Mouse (Mus musculus) cerebellum, postnatal 14 days (tissue): ENCODE data around the gene Prom1.

Experiments
- DNase-seq, 2 experiments: peaks; one replicate each; pipeline ENCODE4 v3.0.0; 2021; ENCODE audit warnings: mixed read lengths in 2 of 2

Prom1 gene

DNA sequence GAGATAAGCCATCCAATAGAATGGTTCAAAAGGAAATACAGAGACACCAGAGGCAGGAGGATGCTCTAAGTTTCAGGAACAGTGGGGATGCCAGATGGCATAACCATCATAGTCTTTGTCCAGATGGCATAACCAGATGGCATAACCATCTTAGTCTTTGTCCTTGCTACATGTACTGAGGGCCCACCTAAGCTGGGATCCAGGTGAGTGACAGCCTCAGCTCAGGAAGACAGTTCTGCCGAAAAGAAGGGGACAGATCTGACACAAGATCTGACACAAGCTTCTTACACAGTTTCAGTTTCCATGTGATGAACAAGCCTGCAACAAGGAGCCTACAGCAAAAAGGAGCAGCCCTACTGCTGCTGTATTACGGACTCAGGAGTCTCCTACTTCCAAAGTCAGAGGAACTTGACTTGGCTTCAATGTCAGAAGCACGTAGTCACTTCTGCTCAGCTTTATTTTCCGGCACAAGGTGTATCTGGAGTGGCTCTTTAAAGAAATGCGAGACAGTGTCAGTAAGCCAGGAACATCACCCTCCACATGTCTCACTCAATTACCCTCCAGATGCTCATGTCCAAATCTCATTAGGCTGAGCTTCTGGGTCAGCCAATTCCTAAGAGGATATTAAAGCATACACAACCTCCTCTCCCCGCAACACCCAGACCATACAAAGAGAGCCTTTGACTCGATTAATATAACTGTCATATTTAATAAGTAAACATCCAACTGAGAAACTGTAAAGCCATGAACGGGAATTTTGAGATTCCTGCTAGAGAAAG, 21.4 kb downstream of the Prom1 start:
- DNase-seq, result no peak

DNA sequence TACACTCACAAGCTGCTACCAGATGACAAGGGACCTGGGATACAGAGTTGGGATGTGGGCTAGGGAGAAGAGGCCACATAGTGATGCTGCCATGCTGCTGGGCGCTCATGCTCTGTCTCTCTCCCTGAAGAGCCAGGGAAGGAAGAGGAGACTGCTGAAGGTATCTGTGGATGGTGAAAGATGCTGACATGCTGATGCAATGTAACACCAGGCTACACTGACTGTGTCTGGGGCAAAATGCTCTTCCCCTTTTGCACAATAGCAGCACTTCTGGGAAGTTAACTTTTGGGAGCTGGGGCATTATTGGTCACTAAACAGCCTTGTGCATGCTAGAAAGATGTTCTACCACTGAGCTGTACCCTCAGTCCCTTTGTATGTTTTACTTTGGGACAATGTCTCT, 26.4 kb downstream of the Prom1 start:
- DNase-seq, result no peak

- no peak for DNase-seq
Measured at GRCm38 (mm10) chr5:44073634-44074033, 28.2 kb downstream of the Prom1 start.

DNA sequence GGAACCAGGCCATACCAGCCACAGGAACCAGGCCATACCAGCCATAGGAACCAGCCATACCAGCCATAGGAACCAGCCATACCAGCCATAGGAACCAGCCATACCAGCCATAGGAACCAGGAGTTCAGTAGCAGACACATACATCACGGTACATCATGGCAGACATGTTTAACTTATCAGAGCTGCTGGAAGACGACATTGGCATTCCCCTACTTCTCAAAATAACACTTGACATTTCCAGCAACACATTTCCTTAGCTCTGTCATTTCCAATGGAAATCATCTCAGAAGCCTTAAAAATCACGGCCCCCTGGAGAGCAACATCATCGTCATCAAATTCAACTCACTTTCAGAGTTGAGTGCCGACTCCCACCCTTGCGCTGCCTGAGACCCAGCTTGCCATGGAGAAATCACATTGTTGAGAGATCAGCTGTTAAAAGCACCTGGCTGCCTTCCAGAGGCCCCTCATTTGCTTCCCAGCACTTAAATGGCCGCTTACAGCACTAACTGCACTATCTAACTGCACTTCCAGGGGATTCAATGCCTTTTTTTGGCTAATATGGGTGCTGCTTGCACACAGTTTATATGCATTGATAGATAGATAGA, 31.2 kb downstream of the Prom1 start:
- DNase-seq, result no peak

DNA sequence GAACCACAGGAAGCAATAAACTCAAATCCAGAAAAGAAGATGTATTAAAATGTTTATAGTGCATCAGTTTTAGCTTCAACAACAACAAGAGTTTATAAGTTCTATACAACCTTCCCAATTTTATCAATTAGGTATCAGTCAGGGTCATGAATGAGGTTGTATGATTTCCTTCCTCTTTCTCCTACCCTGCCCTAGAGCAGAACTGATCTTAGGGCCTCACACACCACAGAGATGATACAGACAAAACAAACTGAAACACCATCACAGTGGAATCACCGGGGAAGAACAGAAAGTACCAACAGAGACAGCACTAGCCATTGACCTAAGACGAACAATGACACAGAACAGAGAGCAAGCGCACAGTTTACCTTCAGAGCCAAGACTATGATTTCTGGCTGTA, 43.6 kb downstream of the Prom1 start:
- no peak for DNase-seq

GRCm38 (mm10) chr5:44050213-44050612, 51.6 kb downstream of the Prom1 start:
- DNase-seq, result no peak

DNA sequence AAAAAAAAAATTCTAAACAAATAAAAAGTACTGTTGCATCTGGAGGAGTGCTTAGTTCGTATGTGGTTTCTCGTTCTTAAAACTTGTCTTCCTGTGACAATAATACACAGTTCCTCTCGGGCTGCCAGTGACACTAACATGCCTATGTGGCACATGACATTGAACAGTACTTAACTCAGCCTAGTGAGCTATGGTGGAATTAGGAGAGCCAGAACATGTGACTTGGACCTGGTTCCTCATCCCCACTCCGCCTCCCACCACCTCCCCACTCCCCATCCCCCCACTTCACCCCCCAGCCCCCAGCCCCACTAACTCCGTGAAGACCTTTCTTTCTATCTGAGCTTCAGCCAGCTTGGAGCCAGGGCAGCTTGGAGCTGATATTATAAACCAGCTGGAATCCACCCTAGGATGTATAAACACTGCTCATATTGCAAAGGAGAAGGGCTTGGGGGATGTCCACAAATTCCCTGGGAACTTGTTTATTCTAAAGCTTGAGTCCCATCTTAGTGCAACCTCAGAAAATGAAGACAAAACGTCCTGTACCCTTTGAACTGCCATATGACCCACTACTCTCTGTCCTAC, 52.3 kb downstream of the Prom1 start:
- DNase-seq, result no peak

GRCm38 (mm10) chr5:44048568-44049363, 53.1 kb downstream of the Prom1 start:
- peak; percentile 36 to 64 for DNase-seq

- no peak for DNase-seq
Measured at GRCm38 (mm10) chr5:44041725-44042124, 60.1 kb downstream of the Prom1 start.

GRCm38 (mm10) chr5:44041056-44041455, 60.8 kb downstream of the Prom1 start:
- DNase-seq, result no peak

DNA sequence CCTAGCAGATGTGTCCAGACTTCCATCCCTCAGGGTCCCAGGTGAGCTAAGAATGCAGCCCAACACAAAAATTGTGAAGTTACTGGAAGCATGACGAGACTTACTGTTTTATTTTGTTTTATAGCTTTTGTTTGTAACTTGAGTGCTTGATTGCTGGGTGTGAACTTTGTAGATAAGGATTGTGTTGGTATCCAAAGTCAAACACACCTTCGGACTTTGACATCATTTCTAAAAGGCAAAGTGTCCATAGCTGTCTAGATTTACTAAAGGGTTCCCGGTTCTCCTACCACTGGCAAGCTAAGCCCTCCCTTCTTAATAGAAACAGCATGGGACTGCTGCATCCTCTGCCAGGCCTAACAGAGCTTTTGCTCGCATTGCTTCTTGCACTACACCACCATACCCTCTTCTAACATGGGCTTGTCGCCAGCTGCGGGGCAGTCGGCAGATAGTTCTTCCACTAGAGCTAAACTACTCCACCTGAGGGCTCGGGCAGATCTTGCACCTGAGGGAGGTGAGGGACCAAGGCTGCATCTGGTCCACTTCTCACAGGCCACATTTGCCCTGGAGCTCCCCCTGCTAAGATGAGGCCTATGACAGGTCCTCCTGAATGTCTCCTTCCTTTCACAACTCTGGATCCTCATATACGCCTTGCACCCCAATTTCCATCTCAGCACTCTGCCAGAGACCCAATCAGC, 103.4 kb downstream of the Prom1 start:
- no peak for DNase-seq

DNA sequence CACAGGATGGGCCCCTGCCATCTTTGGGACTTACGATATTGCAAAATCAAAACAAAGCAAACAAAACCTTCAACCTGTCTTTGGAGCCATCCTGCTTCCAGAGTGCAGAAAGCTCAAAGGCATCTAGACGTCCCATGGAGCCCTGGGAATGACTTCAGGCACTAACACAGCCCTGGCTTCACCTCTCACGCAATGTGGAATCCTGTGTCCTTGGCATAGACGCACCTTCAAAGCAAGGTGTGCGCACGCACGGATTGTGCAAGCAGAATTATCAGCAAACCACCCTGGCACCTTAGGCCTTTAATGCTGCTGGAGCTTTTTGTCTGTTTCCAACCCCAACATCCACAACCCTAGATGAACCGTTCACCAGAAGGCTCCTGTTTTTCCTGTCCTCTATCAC, 104.2 kb downstream of the Prom1 start:
- no peak for DNase-seq

DNA sequence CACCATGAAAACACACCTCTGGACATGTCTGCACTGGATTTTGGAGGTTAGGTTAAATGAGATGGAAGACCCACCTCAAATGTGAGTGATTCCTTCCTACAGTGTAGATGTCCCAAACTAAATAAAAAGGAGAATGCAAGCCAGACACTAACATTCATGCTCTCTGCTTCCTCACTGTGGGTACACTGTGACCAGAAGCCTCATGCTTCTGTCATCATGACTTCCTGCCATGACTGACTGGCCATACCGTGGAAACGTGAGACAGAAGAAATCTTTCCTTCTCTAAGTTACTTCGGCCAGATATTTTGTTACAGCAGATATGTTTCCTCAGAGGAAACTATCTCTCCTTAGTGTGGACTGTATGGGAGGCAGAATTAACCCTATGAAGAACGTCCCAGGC, 105.7 kb downstream of the Prom1 start:
- DNase-seq, result no peak

DNA sequence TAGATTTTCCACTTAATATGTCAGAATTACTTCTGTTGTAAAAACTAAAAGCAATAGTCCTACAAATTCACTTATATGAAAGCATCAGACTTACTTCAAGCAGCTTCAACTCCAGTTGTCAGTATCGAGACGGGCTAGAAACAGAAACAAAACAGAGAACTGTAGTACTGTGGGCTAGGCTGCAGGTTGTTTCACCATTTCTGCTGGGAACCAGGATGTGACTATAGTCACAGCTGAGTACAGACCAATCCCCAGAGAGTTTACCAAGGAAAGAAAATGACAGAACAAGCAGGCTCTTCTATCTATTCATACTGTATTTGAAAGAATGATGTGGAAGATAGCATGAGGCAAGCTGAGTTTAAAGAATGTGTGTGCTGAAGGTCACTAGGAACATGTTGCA, 106.9 kb downstream of the Prom1 start:
- no peak for DNase-seq

GRCm38 (mm10) chr5:43990316-43990715, 111.5 kb downstream of the Prom1 start:
- peak; percentile 53 to 71 for DNase-seq

DNA sequence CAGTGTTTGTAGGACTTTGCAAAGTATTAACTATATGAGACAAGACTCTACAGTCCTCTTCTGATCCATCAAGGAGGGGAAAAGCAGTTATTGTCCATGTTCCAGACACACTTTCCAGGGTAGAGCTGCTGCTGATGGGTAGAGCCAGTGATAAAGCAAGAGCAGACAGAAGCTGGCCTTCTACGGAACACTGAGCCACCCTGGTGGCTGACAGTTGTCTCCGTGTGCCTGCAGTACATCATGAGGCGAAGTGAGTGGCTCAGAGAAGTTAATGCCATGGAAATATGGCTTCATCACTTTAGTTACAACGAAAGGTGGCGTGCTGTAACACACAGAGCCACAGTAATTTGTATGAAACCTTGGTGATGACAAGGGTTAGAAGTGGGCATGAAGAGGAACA, 112.8 kb downstream of the Prom1 start:
- no peak for DNase-seq

DNA sequence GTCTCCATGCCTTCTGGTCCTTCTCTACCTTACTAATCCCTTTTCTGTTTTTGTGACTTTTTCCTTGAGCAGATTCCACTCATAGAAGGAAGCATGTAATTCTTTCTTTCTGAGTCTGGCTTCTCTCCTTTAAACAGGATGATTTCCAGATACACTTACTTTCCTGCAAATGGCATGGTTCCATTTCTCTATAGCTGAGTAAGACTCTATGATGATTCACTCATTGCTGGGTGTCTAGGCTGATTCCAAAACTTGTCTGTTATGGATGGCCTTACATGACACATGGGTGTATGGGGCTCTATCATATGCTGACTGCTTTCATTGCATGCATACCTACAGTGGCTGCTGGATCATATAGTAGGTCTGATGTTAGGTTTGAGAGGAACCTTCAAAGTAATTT, 115.6 kb downstream of the Prom1 start:
- DNase-seq, result no peak

DNA sequence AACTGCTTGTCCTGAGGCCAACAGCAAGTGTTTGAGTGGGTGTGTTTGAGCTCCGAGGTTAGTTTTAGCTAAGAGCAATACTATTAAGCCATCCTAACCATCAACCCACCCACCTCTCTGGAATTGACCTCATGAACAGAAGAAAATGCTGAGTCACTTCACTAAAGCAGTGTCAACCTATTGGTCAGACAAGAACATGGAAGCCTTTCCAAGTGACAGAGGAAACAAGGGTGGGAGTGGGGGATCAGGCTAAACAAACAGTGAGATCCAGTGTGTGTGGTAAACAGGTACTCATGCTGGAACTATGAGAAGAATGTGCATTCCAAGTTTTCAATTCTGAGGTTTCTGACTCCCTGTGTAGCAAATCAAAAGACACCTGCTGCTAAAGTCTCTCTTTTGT, 118.9 kb downstream of the Prom1 start:
- no peak for DNase-seq

- DNase-seq, result no peak
Measured at GRCm38 (mm10) chr5:43981620-43982019, 120.2 kb downstream of the Prom1 start, which contains the start of gene Fgfbp1. Gene Fgfbp1, minus strand, starts transcription at chr5:43981779.

- DNase-seq, result no peak
Measured at GRCm38 (mm10) chr5:43980397-43980796, 121.4 kb downstream of the Prom1 start.

DNA sequence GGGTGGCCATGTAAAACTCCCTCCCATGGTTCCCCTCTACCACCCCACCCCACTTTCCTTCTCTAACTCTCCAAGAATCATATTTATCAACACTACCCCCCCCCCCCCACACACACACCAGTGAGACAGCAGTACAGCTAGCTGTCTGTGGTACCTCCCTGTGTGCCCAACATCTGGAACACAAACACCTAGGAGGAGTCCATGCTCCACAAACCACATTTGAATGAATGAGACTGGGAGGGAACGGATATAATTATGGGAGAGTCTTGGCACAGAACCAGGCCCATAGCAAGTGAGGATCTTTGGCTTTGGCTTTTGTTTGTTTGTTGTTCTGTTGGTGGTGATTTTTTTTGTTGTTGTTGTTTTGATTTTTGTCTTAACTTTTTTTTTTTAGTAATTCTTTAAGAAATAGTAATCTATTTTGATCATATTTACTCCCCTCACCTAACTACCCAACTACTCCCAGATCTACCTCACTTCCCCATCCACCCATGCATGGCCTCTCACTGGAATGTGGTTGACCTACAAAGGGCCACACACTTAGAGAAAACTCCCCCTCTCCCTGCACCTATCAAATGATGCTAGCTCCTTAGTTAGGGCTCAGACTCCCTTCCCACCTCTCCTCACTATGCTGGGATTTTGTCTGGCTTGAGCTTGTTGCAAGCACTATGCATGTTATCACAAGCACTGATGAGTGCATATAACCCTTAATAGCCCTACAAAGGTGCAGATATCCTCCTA, 124.8 kb downstream of the Prom1 start:
- no peak for DNase-seq

DNA sequence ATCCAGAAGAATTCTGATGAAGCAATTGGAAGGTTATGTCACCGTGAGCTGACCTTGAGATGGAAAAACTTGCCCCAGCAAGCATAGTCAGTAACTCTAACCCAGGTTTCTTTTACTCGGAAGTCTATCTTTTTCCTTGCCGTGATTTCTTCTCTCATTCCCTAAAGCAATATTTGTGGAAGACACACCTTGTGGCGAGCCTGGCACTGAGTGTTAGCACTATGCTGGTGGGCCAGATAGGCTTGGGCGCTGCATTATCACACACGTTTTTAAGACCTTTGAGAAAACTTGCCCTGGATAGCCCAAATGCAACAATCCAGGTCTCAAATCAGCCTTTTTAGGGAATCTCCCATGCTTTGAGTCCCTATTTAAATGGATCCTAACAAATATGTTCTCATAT, 127.7 kb downstream of the Prom1 start:
- no peak for DNase-seq
